Mouse (Mus musculus) lung, adult 18-20 months (tissue): ENCODE results near the gene B3glct.

Source experiments
- DNase-seq, 2 experiments: peaks; one replicate each; pipeline ENCODE4 v3.0.0; 2022; ENCODE audit warnings: mixed read lengths in 2 of 2

B3glct gene

DNA sequence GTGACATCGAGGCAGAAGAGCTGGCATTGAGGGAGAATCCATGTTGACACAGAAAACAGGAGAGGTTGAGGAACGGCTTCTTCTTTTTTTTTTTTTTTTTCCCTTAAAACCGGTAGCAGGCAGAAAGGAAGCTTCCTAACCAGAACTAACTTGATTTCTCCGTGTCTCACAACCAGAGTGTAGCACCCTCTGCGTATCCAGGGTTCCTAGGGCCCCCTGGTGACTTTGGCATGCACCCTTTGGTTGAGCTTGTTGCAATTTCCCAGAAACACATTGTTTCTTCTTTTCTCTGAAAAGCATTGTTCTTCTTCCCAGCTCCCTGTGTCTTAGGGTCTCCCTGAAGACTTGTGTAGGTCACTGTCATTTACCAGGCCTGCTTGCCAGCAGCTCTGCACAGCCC lies 73.8 kb downstream of the B3glct start:
- no peak for DNase-seq

DNA sequence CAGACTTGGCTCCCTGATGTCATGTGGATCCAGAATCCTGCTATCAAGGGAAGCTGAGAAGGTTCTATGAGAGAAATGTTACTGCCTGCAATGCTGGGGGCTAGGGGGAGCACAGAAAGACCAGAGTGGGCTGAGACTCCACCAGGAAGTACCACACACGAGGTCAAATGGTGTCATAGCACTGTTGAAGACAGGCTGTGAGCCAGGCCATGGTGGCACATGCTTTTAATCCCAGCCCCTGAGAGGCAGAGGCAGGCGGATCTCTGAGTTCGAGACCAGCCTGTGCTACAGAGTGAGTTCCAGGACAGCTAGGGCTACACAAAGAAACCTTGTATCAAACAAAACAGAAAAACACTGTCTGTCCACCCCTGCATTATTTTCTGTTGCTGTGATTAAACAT lies 75.0 kb downstream of the B3glct start:
- no peak for DNase-seq

DNA sequence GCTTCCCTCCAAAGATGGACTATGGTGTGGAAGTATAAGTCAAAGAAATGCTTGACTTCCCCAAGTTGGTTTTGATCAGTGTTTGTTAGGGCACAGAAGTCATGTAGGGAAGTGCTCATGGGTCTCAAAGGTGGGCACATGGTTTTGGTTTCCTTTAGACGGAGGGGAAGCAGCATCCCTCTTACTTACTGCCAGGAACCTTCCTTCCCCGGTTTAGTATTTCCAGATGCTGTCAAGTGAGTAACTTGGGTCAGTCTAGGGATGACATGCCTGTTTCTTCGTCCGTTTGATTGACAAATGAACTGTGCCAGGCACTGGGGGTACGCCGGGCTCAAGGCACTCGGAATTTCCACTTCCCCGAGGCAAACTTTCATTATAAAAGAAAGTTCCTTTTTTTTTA lies 89.1 kb downstream of the B3glct start:
- no peak for DNase-seq

DNA sequence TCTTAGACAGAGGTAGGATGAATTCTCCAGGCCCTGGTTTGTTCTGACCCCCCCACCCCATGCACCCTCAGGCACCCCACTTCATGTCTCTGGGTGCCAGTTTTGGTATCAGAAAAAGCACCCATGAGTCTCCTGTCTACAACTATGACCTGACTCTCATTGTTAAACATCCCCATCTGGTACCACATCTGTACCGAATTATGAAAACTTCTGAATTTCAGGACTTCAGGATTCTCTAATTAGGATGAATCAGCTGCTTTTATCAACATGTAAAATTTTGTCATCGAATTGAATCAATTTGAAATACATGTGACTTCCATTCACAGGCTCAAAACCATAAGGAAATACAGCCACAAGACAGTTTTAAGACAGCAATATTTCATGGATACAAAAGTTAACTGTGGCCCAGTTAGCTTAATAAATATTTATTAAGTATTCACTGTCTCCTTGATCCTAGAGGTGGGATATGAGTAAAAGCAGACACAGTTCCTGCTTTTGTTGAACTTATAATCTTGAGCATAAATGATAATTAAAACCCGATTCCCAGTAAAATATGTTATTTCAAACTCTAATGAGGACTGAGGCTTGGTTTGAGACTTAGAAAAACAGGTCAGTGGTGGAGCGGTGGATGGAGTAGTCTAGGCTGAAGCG lies 89.7 kb downstream of the B3glct start:
- no peak for DNase-seq

DNA sequence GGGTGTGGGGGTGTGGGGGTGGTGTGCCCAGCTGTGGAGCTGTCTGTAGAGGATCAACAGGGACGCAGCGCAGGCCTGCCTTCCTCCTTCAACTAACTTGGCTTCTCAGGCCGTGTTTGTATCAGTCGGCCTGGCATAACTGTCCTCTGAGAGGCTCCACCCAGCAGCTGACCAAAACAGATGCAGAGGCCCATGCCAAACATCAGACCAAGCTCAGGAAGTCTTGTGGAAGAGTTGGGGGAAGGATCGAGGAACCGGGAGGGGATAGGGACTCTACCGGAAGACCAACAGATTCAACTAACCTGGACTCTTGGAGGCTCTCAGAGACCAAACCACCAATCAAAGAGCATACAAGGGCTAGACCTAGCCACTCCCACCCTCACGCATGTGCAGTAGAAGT lies 91.6 kb downstream of the B3glct start:
- no peak for DNase-seq

DNA sequence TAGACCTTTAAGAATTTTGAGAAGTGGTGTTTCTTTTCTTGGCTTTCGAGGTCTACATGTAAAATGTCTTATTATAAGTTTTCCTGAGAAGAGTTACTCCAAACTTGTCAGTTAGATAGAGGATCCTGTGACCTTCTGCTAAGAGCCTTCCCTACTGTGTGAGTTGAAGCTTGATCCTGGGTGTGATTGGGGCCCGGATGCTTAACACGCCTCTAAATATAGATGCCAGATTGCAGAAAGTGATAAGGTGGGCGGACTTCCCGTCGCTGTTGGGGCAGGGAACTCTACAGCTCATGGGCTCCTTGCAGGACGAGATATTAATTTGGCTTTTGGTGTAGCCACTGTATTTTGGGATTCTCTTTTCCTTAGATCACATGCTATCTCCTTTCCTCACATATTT lies 98.0 kb downstream of the B3glct start:
- DNase-seq, result no peak

DNA sequence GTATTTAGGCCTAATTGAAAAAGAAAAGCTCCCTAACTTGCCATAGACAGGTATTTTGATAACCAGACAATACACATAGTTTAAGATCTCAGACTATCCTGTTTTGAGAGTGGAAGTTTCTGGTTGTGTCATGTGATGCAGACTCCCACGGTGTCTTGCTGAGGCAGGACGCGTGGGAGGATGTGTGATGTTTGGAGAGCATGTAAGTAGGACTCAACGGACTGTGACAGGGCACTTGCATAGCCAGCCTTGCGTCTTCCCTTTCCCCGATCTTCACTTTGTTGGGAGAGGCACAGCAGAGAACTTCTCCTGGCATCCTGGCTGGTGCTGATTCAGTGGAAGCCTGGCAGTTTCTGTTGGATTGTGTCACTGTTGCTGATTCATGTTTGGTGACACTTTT lies 101.7 kb downstream of the B3glct start:
- no peak for DNase-seq

DNA sequence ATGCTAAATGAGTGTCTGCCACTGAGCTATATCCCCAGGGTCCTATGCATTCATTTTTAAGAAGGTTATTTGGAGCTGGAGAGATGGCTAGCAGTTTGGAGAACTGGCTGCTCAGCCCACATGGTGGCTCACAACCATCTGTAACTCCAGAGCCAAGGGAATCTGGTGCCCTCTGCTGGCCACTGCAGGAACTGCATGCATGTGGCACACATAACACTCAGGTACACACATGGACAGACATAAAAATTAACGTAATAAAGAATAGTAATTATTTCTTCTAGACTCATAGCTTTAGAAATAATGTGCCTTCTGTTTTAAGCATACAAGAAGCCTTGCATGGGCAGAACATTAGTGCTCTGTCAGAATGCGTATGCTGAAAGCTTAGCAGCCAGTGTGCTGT lies 102.4 kb downstream of the B3glct start:
- no peak for DNase-seq

DNA sequence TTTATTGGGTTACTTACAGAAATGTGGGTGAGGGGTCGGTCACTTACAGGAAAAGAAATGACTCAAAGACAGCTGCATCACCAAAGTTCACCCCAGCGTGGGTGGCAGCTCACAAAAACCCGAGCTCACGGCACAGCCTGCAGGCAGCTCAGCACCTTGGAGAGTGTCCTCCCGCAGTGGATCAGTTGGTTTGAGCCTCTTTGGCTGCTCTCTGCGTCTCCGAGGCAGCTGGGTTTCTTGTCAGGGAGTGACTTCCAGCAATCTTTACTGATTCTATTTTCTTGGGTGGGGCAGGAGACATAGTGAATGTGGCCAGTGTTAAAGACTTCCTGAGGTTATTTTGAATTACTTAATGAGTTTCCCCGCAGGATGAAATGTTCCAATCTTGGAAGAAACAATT lies 112.1 kb downstream of the B3glct start:
- no peak for DNase-seq

DNA sequence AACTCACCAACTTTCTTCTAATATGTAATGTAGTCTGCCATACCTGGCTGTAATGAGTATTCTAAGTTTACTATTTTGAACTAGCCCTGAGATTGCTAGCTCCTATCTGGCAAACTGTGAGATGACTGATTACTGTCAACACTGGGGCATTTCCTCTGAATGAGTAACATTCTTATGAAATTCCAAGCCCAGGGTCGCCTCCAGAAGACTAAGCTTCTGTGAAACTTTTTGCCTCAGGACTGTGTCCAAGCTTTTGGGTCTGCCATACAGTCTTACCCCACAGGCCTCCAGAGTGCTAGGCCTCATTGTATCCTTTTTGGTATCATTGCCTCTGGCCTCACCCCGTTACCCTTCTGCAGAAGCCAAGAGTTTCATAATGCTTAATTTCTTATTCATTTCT lies 132.0 kb downstream of the B3glct start:
- no peak for DNase-seq

DNA sequence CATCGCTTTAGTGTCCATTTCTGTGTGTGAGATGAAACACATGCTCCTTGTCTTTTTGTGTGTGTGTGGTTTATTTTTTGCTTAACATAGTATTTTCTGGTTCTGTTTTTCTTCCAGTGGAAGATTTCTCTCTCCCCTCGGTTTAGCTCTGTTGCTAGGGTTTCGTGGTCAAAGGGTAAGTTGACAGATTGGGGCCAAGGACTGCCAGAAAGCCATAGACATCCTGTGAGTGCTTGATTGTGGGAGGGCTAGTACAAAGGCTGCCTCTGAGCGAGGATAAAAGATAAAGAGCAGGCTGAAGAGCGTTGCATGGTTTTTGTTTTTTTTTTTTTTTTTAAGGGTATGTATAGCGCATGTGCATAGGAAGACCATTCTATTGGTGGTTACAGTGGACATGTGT lies 133.8 kb downstream of the B3glct start:
- DNase-seq, result no peak
